Mouse (Mus musculus): ENCODE results near the gene Prune1.

Gene Prune1

DNA sequence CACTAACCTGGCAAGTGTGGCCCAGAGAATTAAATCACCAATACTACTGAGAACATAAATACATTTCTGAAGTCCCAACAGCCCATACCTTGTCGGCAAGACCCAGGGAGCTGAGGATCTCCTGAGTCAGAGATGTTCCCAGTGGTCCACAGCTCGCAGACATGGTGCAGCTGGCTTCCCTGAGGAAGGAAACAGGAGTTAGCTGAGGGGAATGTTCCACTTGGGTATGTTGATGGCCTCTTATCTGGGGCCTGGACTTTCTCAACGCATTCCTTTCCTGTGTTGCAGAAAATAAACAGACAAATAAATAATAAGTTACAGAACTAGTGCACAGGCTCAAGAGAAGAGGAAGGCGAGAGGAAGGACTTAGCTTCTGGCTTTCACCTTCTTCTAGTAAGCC is 24.4 kb upstream of the Prune1 start:
- DNase-seq (ENCODE audit: low spot score) = no peak

GRCm38 (mm10) chr3:95301204-95301796 is 19.4 kb upstream of the Prune1 start:
- DNase-seq (ENCODE audit: low spot score) = no peak

DNA sequence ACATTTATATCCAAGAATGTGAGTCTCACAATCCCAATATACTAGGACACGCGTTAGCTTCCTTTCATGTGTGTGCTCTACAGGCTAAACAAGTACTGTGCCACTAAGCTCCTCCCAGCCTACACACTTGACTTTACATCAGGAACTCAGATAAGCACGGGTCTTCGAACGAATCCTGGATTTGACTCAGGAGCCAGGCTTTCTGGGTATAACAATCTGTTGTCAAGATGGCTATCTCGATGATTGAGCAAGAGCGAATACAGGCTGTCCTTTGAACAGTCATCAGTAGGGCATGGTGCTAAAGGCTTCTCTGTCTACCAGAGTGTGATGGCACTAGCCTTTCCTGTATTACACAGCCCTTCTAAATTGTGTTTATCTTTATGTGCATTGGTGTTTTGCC is 16.1 kb upstream of the Prune1 start:
- DNase-seq (ENCODE audit: low spot score) = no peak

DNA sequence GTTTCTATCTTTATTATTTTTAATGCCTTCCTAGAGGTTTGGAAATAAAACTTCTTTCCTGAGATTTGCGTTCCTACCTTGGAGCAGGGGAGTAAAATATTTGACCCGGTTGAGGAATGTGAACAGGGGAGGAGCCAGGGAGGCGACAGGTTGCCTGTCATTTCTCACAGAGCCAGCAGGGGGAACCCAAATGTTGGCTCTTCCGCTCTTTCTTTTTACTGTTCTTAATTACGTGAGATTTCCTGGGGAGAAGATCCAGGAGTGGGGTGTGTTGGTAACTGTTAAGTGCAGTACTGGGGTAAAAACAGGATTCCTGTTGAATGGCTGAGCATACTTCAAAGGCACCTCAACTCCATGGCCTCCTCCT is 14.2 kb upstream of the Prune1 start:
- DNase-seq (ENCODE audit: low spot score) = no peak

DNA sequence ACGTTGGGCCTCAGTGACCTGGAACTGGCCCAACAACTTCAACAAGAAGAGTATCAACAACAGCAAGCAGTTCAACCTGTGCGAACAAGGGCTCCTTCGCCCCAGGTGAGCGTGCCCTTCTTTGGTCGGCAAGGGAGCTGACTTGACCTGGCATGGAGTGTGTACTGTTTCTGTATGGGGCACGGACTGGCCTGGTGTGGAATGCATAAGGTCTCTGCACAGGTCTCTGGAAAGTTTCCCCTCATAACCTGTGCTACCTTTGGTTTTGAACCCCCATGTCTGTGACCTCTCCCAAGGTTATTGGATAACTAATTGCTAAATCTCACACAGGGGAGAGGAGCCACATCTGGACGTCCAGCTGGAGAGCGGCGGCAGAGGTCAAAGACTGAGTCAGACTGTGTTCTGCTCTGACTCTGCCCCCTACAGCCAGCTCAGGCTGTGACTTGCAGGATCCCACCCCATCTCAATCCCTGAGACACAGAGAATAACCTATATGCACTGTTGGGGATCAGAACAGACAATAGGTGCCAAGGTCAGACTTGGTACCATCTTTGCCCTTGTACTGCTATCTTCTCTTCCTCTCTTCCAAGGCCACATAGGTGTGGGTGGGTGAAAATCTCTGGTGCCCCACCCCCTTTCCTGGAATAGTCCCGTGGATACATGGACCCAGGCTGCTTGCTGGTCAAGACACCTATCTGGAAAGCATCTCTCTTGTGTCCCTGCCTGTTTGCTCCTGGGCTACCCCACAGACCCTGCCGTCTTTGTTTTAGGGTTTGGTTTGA is 13.6 kb upstream of the Prune1 start:
- DNase-seq (ENCODE audit: low spot score) = no peak

DNA sequence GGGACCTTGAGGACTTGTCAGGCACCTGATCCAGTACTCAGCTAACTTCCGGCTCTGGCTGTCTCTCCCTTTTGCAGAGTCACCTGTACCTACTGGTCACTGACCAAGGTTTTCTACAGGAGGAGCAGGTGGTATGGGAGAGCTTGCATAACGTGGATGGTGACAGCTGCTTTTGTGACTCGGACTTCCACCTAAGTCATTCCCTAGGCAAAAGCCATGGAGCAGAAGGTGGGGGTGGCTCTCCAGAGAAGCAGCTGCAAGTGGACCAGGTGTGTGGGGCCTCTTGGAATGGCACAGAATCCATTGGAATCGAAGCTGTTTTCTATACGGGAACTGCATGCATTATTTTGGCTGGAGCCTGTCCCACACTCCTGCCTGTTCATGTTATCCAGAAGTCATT is 12.8 kb upstream of the Prune1 start:
- DNase-seq (ENCODE audit: low spot score) = no peak

DNA sequence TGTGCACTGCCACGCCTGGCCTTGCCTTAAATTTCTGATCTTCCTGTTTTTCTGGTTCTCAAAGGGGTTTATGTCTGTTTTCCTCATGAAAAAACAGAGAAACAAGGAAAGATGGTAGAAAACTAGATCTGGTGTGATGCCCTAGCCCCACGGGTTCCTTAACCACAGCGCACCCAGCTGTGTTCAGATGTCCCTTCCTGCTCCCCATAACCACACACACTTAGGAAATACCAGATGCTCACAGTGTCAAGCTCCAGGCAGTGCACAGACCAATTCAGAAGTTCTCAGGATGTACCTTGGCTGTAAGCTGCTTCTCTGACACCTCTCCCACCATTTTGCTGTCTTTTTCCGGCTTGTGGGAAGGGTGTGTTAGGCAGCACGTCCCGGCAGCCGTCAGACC is 12.4 kb upstream of the Prune1 start:
- DNase-seq (ENCODE audit: low spot score) = no peak

GRCm38 (mm10) chr3:95293537-95293936 is 11.7 kb upstream of the Prune1 start:
- no peak for DNase-seq (ENCODE audit: low spot score)

GRCm38 (mm10) chr3:95292899-95293298 is 11.0 kb upstream of the Prune1 start:
- DNase-seq (ENCODE audit: low spot score) = no peak

DNA sequence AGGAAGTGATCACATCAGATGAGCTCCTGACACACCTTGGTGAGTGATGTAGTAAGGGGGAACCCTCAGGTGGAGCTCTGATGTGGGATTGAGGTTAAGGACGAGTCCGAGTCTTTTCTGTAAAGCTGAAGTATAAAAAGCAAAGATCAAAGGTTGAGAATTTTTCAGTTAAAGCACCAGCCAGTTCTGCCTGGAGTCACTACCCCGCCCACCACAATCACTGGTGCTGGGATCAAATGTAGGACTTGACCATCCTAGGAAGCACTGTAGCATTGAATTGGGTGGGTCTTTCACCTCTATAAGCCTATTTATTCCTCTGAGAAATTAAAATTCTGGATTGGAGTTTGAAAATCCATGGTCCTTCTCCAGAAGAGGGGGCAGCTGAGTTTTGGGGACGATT is 9.2 kb upstream of the Prune1 start:
- no peak for DNase-seq (ENCODE audit: low spot score)

DNA sequence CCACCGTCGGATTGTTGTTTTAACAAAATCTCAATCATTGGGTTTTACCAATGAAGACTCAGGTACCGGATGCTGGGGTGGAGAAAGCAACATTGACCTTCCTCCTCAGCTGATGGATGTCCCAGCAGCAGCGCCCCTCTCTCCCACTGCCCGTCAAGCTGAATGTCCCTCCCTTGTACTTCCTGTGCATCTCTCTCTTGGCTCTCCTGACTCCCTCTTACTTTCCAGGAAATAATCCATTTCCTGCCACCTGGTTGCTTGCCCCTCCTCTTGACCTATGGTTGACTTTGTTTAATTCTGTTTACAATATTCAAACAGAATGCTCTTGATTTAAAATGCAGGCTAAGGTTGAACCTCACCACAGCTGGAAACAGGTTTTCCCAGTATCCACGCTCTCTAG is 8.3 kb upstream of the Prune1 start:
- no peak for DNase-seq (ENCODE audit: low spot score)

- DNase-seq (ENCODE audit: low spot score) = no peak
Measured at GRCm38 (mm10) chr3:95289419-95289818, 7.5 kb upstream of the Prune1 start.

- DNase-seq (ENCODE audit: low spot score) = no peak
Measured at GRCm38 (mm10) chr3:95287541-95287940, 5.7 kb upstream of the Prune1 start.

DNA sequence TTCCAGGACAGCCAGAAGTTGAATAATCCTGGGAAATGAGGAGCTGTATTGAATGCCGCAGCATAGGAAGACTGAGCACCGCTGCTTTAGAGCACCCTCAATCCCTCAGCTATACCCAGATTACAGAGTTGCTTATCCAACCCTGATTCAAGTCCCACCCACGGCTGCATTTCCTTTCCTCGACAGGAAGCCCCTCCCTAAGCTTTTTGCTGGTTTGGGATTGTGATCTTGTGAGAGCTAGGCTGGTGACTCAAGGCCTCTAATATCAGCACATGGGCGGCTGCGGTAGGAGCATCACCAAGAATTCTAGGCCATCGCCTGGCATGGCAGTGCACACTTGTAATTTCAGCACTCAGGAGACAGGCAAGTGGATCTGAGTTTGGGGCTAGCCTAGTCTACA is 4.6 kb upstream of the Prune1 start:
- no peak for DNase-seq (ENCODE audit: low spot score)

GRCm38 (mm10) chr3:95286011-95286410 is 4.1 kb upstream of the Prune1 start:
- DNase-seq (ENCODE audit: low spot score) = no peak

DNA sequence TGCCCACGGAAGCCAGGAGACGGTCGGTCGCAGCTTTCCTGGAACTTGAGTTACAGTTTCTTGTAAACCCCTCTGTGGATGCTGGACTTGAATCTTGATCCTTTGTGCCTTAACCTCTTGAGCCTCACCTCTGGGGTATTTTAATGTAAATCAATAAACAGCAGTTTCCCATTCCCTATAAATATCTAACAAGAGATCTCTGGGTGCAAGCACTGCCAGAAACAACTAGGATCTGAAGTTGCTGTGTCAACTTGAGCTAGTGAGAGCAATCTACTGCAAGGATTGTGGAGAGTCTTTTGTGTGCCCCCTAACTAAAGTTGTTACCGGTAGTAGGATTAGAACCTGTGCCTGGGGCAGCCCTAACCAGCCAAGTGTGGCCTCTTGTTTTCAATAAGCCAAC is 3.5 kb upstream of the Prune1 start:
- no peak for DNase-seq (ENCODE audit: low spot score)

DNA sequence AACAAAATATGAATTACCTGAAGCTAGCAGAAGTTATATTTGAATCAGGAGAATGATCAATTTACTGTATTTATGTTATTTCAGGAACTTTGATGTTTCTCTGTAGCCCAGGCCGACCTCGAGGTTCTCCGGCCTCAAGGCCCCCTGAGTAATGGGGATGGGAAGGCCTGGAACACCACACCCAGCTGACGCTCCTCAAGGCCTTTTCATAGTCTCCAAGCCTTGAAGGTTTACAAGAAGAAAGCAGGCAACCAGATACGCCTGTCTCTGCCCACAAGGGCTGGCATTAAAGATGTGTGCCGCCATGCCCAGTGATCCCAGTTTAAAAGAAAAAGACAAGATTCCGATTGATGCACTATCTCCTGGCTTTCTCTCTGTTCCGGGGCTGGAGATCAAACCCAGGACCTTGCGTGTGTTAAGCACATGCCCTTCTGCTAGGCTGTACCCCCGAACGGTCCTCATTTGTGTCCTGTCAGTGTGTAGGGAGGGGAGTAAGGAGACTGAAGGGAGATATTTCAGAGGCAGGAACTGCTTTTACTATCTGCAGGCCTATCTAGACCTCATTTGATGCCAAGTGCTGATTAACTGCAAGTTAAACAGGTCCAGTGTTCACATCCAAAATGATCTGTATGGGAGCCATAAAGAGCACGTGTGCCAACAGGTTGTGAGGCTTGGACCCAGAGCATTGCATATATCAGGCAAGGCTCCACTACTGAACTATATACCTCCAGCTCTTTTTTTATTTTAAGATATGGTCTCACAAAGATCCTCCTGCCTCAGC is 2.8 kb upstream of the Prune1 start:
- DNase-seq (ENCODE audit: low spot score) = no peak

DNA sequence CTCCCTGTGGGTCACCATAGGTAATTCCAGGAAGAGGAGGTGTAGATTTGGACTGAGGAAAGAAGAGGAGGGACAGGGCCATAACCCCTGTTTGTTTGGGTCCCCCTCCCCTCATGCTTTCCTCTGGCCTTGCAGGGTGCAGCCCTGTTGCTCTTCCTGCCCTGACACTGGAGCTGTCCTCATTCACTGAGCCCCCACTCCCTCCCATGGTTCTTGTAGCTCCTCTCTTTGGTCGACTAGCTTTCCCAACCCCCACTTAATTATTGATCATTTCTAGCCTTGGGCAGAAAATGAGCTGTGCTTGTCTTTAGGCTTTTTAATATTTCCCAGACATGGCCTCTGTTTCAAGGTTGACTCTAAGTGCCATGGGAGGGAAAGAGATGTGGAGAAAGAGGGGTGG is 2.2 kb upstream of the Prune1 start:
- DNase-seq (ENCODE audit: low spot score) = no peak

DNA sequence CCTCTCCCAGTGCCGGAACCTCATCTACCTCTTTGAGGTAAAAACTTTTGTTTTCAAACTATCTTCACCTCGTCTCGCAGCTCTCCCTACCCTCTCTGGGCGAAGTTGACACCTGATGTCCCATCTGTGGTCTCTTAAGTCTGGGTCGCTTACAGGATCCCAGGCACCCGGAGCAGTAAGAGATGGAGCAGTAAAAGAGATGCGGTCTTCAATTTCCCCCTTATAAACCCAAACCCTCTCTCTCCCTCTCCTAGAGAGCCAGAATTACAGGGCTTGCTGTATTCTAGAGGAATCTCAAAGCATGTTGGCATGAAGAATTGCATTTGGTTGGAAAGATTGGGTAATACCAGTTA is 1.7 kb upstream of the Prune1 start:
- no peak for DNase-seq (ENCODE audit: low spot score)

- no peak for DNase-seq (ENCODE audit: low spot score)
Measured at GRCm38 (mm10) chr3:95282865-95283588, 1.2 kb upstream of the Prune1 start.

DNA sequence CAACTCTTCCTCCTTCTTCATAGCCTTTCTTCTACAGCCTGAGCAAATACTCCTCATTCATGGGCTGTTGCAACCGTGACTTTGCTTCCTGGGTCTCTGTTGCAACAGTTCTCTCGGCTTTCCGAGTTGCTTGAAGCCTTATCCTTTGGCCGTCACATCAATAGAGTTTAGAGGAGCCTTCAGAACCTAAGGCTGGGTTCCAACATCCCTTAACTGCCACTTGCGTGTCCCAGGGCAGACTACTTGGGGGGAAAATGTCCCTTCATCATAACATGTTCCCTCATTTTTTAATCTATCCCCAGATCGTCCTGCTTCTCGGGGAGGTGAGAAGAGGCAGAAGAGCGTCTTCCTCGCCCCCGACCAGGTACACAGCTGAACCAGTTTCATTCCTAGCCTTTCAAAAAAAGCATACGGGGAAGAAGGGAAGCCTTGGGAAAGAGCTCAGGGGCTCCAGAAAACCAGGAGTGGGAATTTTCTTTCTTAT is 547 bp upstream of the Prune1 start:
- no peak for DNase-seq (ENCODE audit: low spot score)

DNA sequence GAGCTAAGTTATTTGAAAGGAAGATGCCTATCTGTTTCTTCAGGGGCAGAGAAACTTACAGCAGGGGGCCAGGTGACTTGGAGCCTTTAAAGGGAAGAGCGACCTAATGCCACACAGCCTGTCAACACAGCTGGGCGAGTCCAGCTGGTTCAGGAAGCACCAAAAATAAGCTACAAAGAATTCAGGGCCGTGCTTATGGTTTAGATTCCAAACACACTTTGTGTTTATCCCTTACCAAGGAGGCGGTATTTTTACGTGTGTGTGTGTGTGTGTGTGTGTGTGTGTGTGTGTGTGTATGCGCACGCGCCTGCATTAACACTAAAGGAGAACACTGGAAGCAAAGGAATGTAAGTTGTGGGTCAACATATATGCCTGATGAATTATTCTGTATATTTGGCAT is 1.1 kb downstream of the Prune1 start:
- DNase-seq (ENCODE audit: low spot score) = no peak

DNA sequence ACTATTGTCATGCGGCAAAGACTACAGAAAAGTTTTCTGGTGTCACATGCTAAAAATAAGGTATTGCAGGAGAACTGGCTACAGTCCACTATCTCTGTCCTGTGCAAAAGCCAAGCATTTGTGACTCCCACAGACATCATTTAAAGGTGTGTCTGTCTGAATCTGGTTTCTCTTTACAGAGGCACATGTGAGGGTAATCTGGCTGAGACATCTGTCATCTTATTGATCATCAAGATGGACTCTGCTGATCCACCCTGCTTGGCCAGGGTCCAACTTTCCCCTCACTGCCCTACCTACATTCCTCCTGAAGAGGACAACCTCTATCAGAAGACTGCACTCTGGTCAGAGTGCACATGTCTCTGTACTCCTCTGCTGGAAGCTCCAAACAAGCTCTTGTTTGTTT is 4.7 kb downstream of the Prune1 start:
- no peak for DNase-seq (ENCODE audit: low spot score)
